Mouse (Mus musculus) kidney, adult 9 months (tissue): ENCODE measurements around the gene Hspa1b.
"Not testable (repeated sequence)": the region's sequence is repeated elsewhere in the genome, so short reads cannot be mapped to it uniquely, and the experiment has no call there.

Source experiments
- DNase-seq: peaks from one replicate; pipeline ENCODE4 v3.0.0; 2022

The Hspa1b gene

GRCm38 (mm10) chr17:34952378-34953040 lies 6.5 kb downstream of the Hspa1b start:
- DNase-seq = peak; percentile 81

- DNase-seq = no peak
Observed at GRCm38 (mm10) chr17:34951636-34952377, 7.2 kb downstream of the Hspa1b start.

DNA sequence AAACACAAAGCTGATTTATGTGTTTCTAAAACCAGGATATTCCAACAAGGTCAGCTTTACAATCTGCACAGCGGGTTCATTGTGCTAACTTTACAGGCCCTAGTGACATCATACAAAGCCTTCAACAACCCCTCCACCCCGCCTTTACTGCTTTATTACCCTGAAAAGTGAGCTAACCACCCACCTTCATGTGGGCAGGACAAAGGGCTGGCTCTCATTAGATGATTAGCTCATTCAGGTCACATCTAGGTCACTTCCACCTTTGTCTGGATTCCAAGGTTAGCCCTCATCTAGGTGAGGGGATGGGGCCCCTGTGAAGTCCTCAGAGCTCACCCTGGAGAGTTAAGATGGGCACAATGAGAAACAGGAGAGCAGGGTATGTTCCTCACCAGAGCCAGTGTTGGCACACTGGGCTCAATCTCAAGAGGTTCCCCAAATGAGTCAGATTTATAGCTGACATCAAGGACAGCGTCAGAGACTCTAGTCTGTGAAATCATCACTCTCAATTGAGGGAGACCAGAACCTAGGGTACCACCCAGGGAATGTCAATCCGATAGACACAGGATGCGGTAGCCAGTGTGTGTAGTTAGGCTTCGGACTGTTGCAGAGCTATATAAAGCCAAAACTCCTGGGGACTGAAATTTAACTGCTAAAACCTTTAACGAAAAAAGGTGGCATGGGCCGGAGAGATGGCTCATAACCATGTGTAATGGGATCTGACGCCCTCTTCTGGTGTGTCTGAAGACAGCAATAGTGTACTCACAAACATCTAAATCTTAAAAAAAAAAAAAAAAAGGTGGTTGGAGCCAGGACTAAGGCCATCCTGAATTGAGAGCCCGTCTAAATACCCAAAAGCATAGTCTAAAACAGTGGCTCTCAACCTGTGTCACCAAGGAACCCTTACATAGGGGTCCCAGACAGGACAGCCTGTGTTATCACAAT lies 8.3 kb downstream of the Hspa1b start:
- no peak for DNase-seq

DNA sequence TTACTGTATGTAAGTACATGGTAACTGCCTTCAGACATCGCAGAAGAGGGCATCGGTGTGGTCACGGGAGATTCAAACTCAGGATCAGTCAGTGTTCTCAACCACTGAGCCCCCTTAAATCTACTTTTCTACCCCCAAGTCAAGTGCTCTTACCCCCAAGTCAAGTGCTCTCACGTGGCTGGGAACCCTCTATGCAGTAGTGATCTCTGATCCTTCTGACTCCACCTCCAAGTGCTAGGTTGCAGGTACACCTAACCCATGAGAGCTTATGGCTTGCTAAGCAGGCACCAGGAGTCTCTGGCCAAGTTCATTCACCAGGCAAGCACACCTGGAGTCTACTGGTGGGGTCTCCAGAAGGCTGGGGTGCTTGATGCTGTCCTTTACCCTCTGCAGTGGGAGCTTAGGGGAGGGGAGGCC lies 9.5 kb downstream of the Hspa1b start:
- no peak for DNase-seq

DNA sequence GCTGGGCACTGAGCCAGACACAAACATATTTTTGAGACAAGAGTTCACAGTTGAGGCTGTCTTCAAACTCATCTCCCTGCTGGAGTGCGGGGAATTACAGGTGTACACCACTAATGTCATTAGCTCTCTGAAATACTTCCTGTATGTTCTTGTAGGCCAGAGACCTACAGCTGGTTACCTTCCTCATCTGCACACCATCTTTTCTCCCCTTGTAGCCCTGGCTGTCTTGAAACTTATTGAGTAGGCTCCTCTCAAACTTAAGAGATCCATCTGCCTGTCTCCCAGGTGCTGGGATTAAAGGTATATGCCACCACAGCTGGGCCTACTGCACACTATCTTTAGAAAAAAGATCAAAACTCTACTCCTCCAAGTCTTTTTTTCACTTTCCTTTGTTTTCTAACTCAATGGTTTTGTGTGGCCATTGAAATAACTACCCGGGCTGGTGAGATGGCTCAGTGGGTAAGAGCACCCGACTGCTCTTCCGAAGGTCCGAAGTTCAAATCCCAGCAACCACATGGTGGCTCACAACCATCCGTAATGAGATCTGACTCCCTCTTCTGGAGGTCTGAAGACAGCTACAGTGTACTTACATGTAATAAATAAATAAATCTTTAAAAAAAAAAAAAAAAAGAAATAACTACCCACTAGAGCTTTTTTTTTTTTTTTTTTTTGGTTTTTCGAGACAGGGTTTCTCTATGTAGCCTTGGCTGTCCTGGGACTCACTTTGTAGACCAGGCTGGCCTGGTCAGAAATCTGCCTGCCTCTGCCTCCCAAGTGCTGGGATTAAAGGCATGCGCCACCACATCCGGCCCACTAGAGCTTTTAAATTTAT lies 10.1 kb downstream of the Hspa1b start:
- DNase-seq = not testable (repeated sequence)

DNA sequence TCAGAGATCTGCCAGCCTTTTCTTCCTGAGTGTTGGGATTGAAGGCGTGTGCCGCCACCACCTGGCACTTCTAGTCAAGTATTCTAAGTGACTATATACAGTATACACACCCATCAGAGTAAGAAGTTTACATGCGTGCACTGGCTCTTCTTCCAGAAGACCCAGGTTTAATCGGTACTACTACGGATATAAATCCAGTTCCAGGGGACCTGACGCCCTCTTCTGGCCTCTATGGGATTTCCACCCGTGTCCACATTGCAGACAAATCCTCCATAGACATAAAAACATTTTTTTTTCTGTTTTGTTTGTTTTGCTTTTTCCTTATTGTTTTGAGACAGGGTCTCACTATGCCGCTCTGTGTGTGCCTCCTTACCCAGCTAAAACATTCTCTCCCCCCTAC lies 11.4 kb downstream of the Hspa1b start:
- peak; percentile 79 for DNase-seq

- DNase-seq = peak; percentile 89
Observed at GRCm38 (mm10) chr17:34946486-34947140, 12.4 kb downstream of the Hspa1b start.

- DNase-seq = peak; percentile 83
Observed at GRCm38 (mm10) chr17:34944362-34944761, 14.7 kb downstream of the Hspa1b start.

GRCm38 (mm10) chr17:34943128-34943815 lies 15.8 kb downstream of the Hspa1b start:
- DNase-seq = peak; percentile 87

- DNase-seq = no peak
Observed at GRCm38 (mm10) chr17:34941344-34942041, 17.5 kb downstream of the Hspa1b start.

DNA sequence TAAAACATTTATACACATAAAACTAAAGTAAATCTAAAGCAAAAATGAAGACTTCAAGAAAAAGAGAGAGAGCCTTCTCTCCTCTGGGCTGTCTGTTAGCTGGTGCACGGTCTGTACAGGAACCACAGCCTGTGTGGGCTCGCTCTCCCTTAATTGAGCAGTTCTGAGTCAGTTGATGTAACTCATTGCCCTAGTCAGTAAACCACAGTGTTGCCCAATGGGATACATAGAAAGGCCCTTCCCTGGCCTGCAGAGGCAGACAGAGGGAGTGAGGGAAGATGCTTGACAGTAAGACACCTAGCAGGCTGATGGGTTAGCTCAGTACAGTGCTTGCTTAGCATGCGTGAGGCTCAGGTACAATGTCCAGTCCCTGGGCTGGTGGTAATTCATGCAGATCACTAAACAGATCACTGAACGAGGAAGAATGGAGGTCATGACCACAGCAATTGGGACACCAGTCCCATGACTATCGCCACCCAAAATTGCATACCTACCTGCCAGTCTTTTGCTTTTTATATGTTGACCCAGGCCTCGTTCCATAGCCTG lies 21.0 kb downstream of the Hspa1b start:
- peak; percentile 90 for DNase-seq

GRCm38 (mm10) chr17:34934830-34935229 lies 24.2 kb downstream of the Hspa1b start:
- DNase-seq = peak; percentile 67

DNA sequence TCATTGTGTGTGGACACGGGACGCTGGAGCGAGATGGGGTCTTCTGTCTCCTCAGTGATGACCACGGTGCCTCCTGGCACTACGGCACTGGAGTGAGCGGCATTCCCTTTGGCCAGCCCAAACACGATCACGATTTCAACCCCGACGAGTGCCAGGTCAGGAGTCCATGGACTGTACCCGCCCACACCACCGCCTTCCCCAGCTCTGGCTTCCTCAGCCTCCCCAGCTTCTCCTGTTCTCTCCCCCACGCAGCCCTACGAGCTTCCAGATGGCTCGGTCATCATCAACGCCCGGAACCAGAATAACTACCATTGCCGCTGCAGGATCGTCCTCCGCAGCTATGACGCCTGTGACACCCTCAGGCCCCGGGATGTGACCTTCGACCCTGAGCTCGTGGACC lies 25.0 kb downstream of the Hspa1b start:
- peak; percentile 82 for DNase-seq

DNA sequence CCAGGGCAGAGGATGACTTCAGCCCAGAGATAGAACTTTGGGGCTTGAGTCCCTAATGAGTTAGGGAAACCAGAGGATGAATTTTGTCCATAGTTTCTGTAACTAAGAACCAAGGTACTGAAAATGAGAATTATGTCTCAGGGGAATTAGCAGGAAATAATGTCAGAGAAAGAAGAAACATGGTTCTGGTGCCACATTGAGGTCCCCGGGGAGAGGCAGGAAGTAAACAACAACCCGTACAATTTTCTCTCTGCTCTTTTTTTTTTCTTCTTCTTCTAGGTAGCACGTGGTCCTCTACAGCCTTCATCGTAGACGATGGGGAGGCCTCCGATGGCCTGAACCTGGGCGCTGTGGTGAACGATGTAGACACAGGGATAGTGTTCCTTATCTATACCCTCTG lies 26.8 kb downstream of the Hspa1b start:
- peak; percentile 32 for DNase-seq

DNA sequence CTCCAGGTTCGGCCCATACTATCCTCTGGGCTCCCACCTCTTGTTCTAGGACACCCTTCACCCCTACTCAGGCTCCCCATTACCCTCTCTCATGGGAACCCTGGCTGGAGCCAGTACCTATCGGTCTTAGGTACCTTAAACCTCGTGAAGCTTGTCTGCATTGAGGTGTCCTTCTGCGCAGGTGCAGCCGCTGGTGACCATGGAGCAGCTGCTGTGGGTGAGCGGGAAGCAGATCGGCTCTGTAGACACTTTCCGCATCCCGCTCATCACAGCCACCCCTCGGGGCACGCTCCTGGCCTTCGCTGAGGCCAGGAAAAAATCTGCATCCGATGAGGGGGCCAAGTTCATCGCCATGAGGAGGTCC lies 27.3 kb downstream of the Hspa1b start:
- peak; percentile 42 for DNase-seq

DNA sequence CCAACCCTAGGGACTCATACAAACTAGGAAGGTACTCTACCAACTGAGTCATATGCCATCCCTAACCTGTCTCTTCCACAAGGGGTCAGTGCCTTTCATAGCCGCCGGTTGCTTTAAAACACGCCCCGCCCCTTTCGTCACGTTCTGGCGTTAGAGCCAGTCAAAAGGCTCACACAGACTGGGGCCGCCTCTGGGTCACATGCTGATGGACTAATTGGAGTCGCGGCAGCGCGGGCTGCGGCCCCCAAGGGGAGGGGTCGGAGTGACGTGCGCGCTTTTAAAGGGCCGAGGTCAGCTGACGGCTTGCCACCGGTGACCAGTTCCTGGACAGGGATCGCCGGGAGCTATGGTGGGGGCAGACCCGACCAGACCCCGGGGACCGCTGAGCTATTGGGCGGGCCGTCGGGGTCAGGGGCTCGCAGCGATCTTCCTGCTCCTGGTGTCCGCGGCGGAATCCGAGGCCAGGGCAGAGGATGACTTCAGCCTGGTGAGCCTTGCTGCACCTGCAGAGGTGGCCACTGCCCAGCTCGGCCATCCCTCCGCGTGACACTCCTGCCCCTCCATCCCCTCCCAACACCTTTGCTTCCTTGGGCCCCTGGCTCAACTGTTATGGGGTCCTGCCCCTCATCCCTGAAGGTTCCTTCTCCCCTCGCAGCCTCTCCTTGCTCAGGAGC lies 27.8 kb downstream of the Hspa1b start, which contains the start of gene Neu1:
TSS of gene Neu1 (plus strand) at position 193 of the 674 bp plus-strand sequence.
- peak; percentile 100 for DNase-seq

- no peak for DNase-seq
Observed at GRCm38 (mm10) chr17:34928841-34929240, 30.2 kb downstream of the Hspa1b start.

DNA sequence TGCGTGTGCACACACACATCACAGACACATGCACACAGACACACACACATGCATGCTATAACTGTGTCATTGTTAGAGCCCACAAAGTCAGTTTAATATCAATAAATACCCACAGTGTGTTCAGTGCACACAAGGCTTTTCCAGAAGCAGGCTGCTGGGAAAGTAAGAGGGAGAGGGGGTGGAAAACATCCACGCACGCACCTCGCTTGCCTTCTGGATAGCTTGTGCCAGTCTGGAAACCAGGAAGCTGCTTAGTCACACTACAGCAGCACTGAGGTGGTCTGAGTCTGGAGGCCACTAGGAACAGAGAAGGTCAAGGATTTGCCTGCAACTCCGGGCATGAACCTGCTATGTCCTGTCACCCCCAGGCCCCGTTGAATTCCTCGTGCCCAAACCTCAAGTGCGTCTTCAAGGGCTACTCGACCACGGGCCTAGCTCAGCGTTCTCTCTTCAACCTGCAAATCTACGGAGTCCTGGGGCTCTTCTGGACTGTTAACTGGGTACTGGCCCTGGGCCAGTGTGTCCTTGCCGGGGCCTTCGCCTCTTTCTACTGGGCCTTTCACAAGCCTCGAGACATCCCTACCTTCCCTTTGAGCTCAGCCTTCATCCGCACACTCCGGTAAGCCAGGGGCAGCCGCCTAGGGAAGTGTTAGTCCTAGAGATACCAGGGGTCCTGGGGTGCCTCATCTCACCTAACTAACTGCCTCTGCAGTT lies 31.6 kb downstream of the Hspa1b start:
- DNase-seq = no peak

- no peak for DNase-seq
Observed at GRCm38 (mm10) chr17:34924258-34924657, 34.8 kb downstream of the Hspa1b start.
